Mouse (Mus musculus): Measurements from ENCODE around the gene Hoxc6. TPM values are rescaled to one million over a fixed set of nuclear protein-coding genes. Genes with fewer than 3 reads are reported as not detected.

Hoxc6 gene
- polyA plus RNA-seq, 1 experiment from 2014 or later: not detected

DNA sequence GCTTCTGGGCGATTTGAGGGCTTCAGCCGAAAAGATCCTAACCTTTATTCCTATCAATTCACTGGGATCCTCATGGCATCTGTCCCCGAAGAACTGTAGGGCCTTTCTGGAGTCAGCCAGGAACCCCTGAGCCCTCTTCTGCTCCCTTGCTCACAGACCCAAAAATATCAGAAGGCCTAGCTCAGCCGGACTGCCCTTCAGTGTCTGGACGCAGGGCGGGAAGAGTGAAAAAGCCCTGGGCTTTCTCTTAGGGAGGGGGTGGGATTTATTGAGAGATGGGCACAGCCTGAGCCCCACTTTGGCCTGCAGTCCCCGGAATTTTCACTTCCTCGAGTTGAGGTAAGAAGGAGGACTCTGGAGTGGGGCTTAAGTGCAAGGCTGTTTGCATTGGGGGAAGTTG, 34.8 kb upstream of the Hoxc6 start:
- Histone ChIP-seq H3K27me3 (ENCODE audit: insufficient read depth, low read length) (peaks cover 92% of the 10 kb centered on the region), H3K27ac (ENCODE audit: low read depth) (no peak overlapping the region), H3K36me3 (replicated peaks; ENCODE audit: insufficient read depth, low read length) (no peaks in the 10 kb centered on the region), H3K4me2 (ENCODE audit: low read depth, low read length) (no peak overlapping the region), H3K4me3 (ENCODE audit: low read depth, low read length) (no peak overlapping the region), H3K4me1 (ENCODE audit: insufficient read depth) (no peaks in the 10 kb centered on the region), H3K9ac (replicated peaks) (no peak overlapping the region), H3K9me3 (ENCODE audit: low read length) (no peaks in the 10 kb centered on the region)
- DNase-seq (no peak), ATAC-seq (no peak)
- 6% methylated on average over 8 of the region's 8 CpGs for WGBS (ENCODE audit: insufficient replicate concordance)
- TF ChIP-seq CTCF (IDR thresholded peaks at IDR 0.05; ENCODE audit: low read depth) (no peak), EP300 (IDR thresholded peaks at IDR 0.05; ENCODE audit: low read depth) (no peak)

DNA sequence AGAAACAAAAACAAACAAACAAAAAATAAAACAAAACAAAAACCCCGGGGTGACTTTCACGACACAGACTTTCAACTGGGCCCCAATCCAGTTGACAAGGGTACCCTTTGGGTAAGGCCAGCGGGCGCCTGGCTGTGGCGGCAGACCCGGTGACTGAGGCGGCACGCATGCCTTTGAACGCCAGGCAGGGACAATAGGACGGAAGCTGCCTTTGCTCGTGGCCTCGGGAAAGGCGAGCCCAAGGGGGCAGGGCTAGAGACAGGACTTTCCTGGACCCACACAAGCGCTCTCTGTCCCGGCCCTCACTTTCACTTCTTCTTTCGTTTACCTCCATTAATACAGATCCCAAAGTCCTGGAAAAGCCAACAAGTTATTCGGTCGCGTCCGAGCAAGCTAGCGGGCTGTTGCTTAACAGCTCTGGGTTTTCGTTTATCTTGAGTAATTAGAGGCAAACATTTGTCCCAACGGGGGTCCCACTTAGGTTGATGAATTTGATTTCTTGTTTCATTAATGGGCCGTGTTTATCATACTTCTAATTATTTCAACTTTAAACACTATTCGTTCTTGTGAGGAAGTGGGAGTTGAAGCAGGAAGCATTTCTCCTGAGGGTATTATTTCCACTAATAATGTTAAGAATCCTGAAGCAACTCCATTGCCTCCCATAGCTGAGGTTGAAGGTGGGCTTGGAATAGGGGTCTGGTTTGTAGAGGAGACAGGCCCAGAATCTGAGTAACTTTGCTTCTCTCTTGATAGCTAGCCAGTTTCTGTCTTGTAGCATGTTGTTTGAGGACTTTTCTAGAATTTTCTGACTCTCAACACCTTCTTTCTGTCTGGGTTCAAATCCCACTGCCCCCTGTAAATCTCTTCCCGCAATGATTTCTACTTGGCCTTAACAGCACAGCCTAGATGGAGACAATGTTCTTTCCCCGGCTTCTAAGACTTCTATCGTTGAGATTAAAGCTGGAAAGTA, 34.1 kb upstream of the Hoxc6 start:
- peak overlapping the region; percentile 20 for H3K4me3 ChIP-seq (ENCODE audit: low read depth, low read length)
- no peaks in the 10 kb centered on the region for H3K9me3 ChIP-seq (ENCODE audit: low read length)
- TF ChIP-seq CTCF (IDR thresholded peaks at IDR 0.05; ENCODE audit: low read depth) (no peak), EP300 (IDR thresholded peaks at IDR 0.05; ENCODE audit: low read depth) (no peak)
- H3K36me3 ChIP-seq (replicated peaks; ENCODE audit: insufficient read depth, low read length): no peaks in the 10 kb centered on the region
- H3K4me2 ChIP-seq (ENCODE audit: low read depth, low read length): peak overlapping the region; percentile 27; the same call in 1 of the 2 replicates
- peaks cover 92% of the 10 kb centered on the region for H3K27me3 ChIP-seq (ENCODE audit: insufficient read depth, low read length)
- H3K4me1 ChIP-seq (ENCODE audit: insufficient read depth): no peaks in the 10 kb centered on the region
- ATAC-seq (no peak), DNase-seq (no peak)
- WGBS (ENCODE audit: insufficient replicate concordance): 3% methylated on average over 28 of the region's 28 CpGs
- H3K27ac ChIP-seq (ENCODE audit: low read depth): no peak overlapping the region
- H3K9ac ChIP-seq (replicated peaks): no peak overlapping the region

DNA sequence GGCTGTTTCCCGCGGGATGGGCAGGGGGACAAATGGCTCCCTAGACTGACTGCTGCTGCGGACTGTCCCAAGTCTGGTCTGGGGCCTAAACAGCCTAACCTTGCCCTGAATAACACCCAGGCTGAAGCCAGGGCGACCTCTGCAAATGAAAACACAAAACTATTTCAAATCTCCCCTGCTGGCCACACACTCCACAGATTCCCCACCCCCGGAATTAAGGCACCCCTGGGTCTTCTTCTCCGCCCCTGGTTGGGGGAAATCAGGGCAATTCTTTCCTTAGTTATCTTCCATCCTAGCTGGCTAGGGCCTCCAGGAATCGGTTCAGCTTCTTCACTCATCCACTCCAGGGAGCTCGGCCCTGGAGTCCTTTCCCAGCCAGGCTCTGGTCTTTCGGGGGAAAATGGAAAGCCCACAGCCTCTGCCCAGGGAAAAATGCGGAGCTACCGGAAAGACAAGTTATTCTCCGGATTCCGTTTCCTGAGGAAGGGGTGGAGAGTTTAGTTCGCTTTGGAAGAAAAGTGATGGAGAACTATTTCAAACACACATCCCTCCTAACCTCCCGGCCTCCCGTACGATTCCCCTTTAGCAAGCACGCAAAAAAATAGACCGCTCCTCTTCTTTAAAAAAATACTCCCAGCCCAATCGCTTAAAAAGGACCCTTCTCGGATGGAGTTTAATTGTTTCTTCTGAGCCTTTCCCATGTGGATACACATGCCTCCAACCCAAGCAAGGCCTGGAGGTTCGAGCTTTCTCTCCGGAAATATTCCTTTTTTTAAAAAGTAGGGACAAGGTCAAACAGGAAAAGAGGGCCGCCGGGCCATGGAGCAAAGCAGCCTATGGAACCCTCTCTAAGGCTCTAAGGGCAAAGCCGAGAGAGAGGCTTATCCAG, 32.8 kb upstream of the Hoxc6 start:
- no peaks in the 10 kb centered on the region for H3K9me3 ChIP-seq (ENCODE audit: low read length)
- TF ChIP-seq EP300 (IDR thresholded peaks at IDR 0.05; ENCODE audit: low read depth) (no peak), CTCF (IDR thresholded peaks at IDR 0.05; ENCODE audit: low read depth) (no peak)
- no peaks in the 10 kb centered on the region for H3K36me3 ChIP-seq (replicated peaks; ENCODE audit: insufficient read depth, low read length)
- H3K9ac ChIP-seq (replicated peaks): no peak overlapping the region
- no peak overlapping the region for H3K4me3 ChIP-seq (ENCODE audit: low read depth, low read length)
- WGBS (ENCODE audit: insufficient replicate concordance): 8% methylated on average over 26 of the region's 26 CpGs
- no peak overlapping the region for H3K27ac ChIP-seq (ENCODE audit: low read depth)
- peaks cover 96% of the 10 kb centered on the region for H3K27me3 ChIP-seq (ENCODE audit: insufficient read depth, low read length)
- ATAC-seq: no peak
- no peak overlapping the region for H3K4me2 ChIP-seq (ENCODE audit: low read depth, low read length)
- DNase-seq: no peak
- H3K4me1 ChIP-seq (ENCODE audit: insufficient read depth): no peaks in the 10 kb centered on the region

DNA sequence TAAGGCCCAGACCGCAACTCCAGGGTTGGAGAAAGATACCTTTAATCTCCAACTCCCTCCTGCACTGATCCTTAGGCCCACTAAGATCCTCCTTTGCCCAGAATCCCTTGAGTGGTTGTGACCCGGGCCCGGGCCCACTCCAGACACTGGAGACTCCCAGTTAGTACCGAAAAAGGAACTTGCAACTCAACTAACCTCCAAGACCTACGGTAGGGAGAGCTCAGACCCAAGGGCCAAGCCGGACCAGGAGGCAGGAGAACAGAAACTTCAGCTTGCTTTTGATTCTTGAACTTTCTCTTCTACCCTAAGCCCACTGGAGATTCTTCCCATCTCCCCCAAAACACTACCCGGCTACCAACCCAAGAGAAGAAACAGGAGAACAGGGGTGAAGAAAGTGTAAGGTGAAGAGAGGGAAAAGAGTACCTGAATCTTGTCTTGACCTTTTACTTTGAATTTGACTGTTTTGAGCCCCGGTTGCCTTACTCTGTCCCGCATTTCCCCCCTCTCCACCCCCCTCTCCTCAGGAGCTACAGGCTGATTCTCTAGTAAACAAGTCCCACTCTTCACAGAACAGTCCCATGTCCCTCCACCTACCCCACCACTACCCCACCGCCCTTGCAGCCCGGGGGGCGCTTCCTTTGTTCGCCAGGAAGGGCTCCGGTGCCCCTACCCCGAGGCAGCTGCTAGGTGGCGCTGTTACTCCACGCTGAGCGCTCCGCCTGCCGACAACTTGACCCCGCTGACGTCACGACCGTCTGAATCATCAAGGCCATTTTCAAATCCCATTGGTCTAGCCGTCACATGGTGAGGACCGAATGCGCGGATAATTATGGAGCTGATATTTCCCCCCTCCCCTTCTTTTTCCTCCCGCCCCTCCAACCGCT, 31.9 kb upstream of the Hoxc6 start:
- ATAC-seq (0 out of 2 replicates have a peak, but pooled peaks have one; percentile 45), DNase-seq (peak; percentile 77)
- Histone ChIP-seq H3K36me3 (replicated peaks; ENCODE audit: insufficient read depth, low read length) (no peaks in the 10 kb centered on the region), H3K4me3 (ENCODE audit: low read depth, low read length) (no peak overlapping the region), H3K27ac (ENCODE audit: low read depth) (no peak overlapping the region), H3K9me3 (ENCODE audit: low read length) (no peaks in the 10 kb centered on the region), H3K27me3 (ENCODE audit: insufficient read depth, low read length) (peaks cover 97% of the 10 kb centered on the region), H3K9ac (replicated peaks) (no peak overlapping the region), H3K4me1 (ENCODE audit: insufficient read depth) (no peaks in the 10 kb centered on the region), H3K4me2 (ENCODE audit: low read depth, low read length) (no peak overlapping the region)
- TF ChIP-seq CTCF (IDR thresholded peaks at IDR 0.05; ENCODE audit: low read depth) (peak; percentile 73), EP300 (IDR thresholded peaks at IDR 0.05; ENCODE audit: low read depth) (no peak)
- 3% methylated on average over 28 of the region's 30 CpGs for WGBS (ENCODE audit: insufficient replicate concordance)

DNA sequence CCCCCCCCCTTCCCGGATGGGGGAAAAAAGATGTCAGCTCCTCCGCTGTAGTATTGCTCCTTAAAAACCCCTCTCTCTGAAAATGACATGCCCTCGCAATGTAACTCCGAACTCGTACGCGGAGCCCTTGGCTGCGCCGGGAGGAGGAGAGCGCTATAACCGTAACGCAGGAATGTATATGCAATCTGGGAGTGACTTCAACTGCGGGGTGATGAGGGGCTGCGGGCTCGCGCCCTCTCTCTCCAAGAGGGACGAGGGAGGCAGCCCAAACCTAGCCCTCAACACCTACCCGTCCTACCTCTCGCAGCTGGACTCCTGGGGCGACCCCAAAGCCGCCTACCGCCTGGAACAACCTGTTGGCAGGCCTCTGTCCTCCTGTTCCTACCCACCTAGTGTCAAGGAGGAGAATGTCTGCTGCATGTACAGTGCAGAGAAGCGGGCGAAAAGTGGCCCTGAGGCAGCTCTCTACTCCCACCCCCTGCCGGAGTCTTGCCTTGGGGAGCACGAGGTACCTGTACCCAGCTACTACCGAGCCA, 31.2 kb upstream of the Hoxc6 start, which contains the start of gene Hoxc10:
Gene Hoxc10 (plus strand): TSS at position 21 of the 536 bp plus-strand sequence.
- peaks cover 98% of the 10 kb centered on the region for H3K27me3 ChIP-seq (ENCODE audit: insufficient read depth, low read length)
- no peak within 1 kb of the TSS for H3K4me3 ChIP-seq (ENCODE audit: low read depth, low read length)
- ATAC-seq (no peak), DNase-seq (no peak)
- TF ChIP-seq EP300 (IDR thresholded peaks at IDR 0.05; ENCODE audit: low read depth): no peak
- no peak for TF ChIP-seq CTCF (IDR thresholded peaks at IDR 0.05; ENCODE audit: low read depth)
- no peaks in the 10 kb centered on the region for H3K9me3 ChIP-seq (ENCODE audit: low read length)
- H3K27ac ChIP-seq (ENCODE audit: low read depth): no peak within 1 kb of the TSS
- no peaks in the 10 kb centered on the region for H3K36me3 ChIP-seq (replicated peaks; ENCODE audit: insufficient read depth, low read length)
- H3K4me2 ChIP-seq (ENCODE audit: low read depth, low read length): no peak within 1 kb of the TSS
- WGBS (ENCODE audit: insufficient replicate concordance): 2% methylated on average over 27 of the region's 27 CpGs
- H3K9ac ChIP-seq (replicated peaks): no peak within 1 kb of the TSS
- H3K4me1 ChIP-seq (ENCODE audit: insufficient read depth): no peaks in the 10 kb centered on the region

All from liver, postnatal 0 days (tissue).